Mouse (Mus musculus) bone marrow, adult 2 months (tissue): ENCODE data around the gene Rfk. TPM values are rescaled to one million over a fixed set of nuclear protein-coding genes. Genes with fewer than 3 reads are reported as not detected.

ENCODE experiments used
- H3K27ac ChIP-seq: fragments of 200-500 bp; 2 replicates; pipeline ENCODE4 v1.5.1; 2012; ENCODE audit warnings: low read depth, mild to moderate bottlenecking, control low read depth, inconsistent platforms, low read length; ENCODE audit not compliant: control insufficient read depth, poor library complexity, insufficient read depth
- H3K4me1 ChIP-seq: fragments of 200-500 bp; 2 replicates; pipeline ENCODE4 v1.6.1; 2011; ENCODE audit warnings: low read length; ENCODE audit not compliant: control insufficient read depth, insufficient read depth
- H3K4me3 ChIP-seq: fragments of 200-500 bp; replicated peaks from 2 replicates; pipeline ENCODE3; 2011; ENCODE audit warnings: mild to moderate bottlenecking, low read depth, low read length, control low read depth; ENCODE audit not compliant: control insufficient read depth
- CTCF ChIP-seq: fragments of 200-500 bp; IDR thresholded peaks from 2 replicates; pipeline ENCODE4 v1.5.1; 2011; ENCODE audit warnings: low read length, control low read depth; ENCODE audit not compliant: control insufficient read depth, insufficient read depth
- POLR2A ChIP-seq: fragments of 200-500 bp; IDR thresholded peaks from 2 replicates; pipeline ENCODE4 v1.6.1; 2011; ENCODE audit warnings: low read depth, mild to moderate bottlenecking, control low read depth, low read length, borderline replicate concordance; ENCODE audit not compliant: control insufficient read depth
- WGBS: fragments of 180-500 bp; shearing (Covaris S2); methylation state at CpG from one replicate; pipeline ENCODE4 v1.1.7; 2018; 5-methylcytosine and 5-hydroxymethylcytosine counted together
- polyA plus RNA-seq: library from polyadenylated mRNA; stranded (reverse); fragments of >200 nt; gene quantifications from 2 replicates; pipeline ENCODE4 v1.2.4, GENCODE M21; 2011; ENCODE audit warnings: low replicate concordance; ENCODE audit not compliant: missing spikeins, insufficient read depth, insufficient read length

Gene Rfk
- polyA plus RNA-seq, 1 experiment, result 14.9 TPM

GRCm38 (mm10) chr19:17369581-17369980 is 24.3 kb upstream of the Rfk start:
- WGBS, result 82% methylated on average over 7 of the region's 7 CpGs
- Histone ChIP-seq H3K27ac (no peak overlapping the region), H3K4me3 (no peak overlapping the region), H3K4me1 (no peaks in the 10 kb centered on the region)
- TF ChIP-seq CTCF (no peak), POLR2A (no peak)

GRCm38 (mm10) chr19:17372701-17373100 is 21.1 kb upstream of the Rfk start, which contains the start of gene Gcnt1:
Gene Gcnt1, minus strand, starts transcription at chr19:17372844.
- WGBS, result 76% methylated on average over 3 of the region's 3 CpGs
- no peak within 1 kb of the TSS for H3K4me3 ChIP-seq
- H3K4me1 ChIP-seq, result no peaks in the 10 kb centered on the region
- H3K27ac ChIP-seq, result no peak within 1 kb of the TSS
- no peak for TF ChIP-seq POLR2A
- no peak for TF ChIP-seq CTCF

- Histone ChIP-seq H3K4me1 (no peaks in the 10 kb centered on the region), H3K27ac (no peak overlapping the region), H3K4me3 (no peak overlapping the region)
- no peak for TF ChIP-seq POLR2A
- no peak for TF ChIP-seq CTCF
Measured at GRCm38 (mm10) chr19:17378845-17379244, 15.0 kb upstream of the Rfk start.

GRCm38 (mm10) chr19:17380549-17380948 is 13.3 kb upstream of the Rfk start:
- Histone ChIP-seq H3K4me1 (no peaks in the 10 kb centered on the region), H3K4me3 (no peak overlapping the region), H3K27ac (no peak overlapping the region)
- 51% methylated on average over 7 of the region's 7 CpGs for WGBS
- TF ChIP-seq POLR2A, result no peak
- no peak for TF ChIP-seq CTCF

- Histone ChIP-seq H3K27ac (no peak overlapping the region), H3K4me1 (no peaks in the 10 kb centered on the region; the same call in 1 of the 2 replicates), H3K4me3 (no peak overlapping the region)
- WGBS, result 42% methylated on average over 6 of the region's 6 CpGs
- TF ChIP-seq CTCF (no peak), POLR2A (no peak)
Measured at GRCm38 (mm10) chr19:17382807-17383397, 10.9 kb upstream of the Rfk start.

- Histone ChIP-seq H3K4me3 (no peak overlapping the region), H3K27ac (no peak overlapping the region), H3K4me1 (no peaks in the 10 kb centered on the region; the same call in 1 of the 2 replicates)
- no peak for TF ChIP-seq POLR2A
- no peak for TF ChIP-seq CTCF
- 71% methylated on average over 4 of the region's 4 CpGs for WGBS
Measured at GRCm38 (mm10) chr19:17385022-17385421, 8.8 kb upstream of the Rfk start.

- H3K4me1 ChIP-seq, result no peaks in the 10 kb centered on the region; the same call in 1 of the 2 replicates
- TF ChIP-seq POLR2A (no peak), CTCF (no peak)
- no peak overlapping the region for H3K27ac ChIP-seq
- WGBS, result 26% methylated on average over 1 of the region's 1 CpGs
- no peak overlapping the region for H3K4me3 ChIP-seq
Measured at GRCm38 (mm10) chr19:17385426-17385825, 8.4 kb upstream of the Rfk start.

GRCm38 (mm10) chr19:17386424-17386823 is 7.4 kb upstream of the Rfk start:
- 74% methylated on average over 6 of the region's 6 CpGs for WGBS
- H3K27ac ChIP-seq, result no peak overlapping the region
- H3K4me3 ChIP-seq, result no peak overlapping the region
- no peaks in the 10 kb centered on the region; the same call in 1 of the 2 replicates for H3K4me1 ChIP-seq
- no peak for TF ChIP-seq CTCF
- TF ChIP-seq POLR2A, result no peak

- TF ChIP-seq CTCF, result no peak
- no peak for TF ChIP-seq POLR2A
- Histone ChIP-seq H3K4me1 (no peaks in the 10 kb centered on the region; the same call in 1 of the 2 replicates), H3K4me3 (no peak overlapping the region), H3K27ac (no peak overlapping the region)
- WGBS, result 6% methylated on average over 2 of the region's 2 CpGs
Measured at GRCm38 (mm10) chr19:17388404-17388803, 5.4 kb upstream of the Rfk start.
